In the genomic region with DNA sequence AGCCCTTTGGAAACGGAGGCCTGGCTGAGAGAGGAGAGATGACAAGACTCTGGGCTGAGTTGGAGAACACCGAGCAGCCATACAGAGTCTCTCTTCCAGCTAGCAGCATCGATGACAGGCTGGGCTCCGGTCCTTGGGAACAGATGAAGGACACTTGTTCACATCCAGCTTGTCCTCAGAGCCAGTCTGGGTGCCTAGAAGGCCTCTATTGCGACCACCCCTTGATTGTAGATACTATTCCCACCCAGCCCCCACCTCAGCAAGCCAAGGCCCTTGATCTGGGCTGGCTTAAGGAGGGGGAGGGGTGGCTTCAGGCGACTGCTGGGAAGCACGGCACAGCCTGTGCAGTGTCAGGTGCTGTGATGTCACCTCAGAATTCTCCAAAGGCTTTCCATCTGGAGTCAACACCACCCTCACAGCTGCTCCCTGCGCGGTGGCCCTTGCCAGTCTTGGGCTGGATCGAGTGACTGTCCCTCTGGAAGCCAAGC, we compare ENCODE assay signal across 8 mouse cellular contexts. TPM values are rescaled to one million over a fixed set of nuclear protein-coding genes. Genes with fewer than 3 reads are reported as not detected.
DNase-seq lines count a peak whose midpoint lies in the region; ATAC-seq lines count a peak whose summit lies in the region.
"Had no signal": no experiment of that assay in that cellular context is flagged by ENCODE, and none has a peak within 500 bp of the region (broad histone marks: within the 10 kb centered on the region; RNA-seq: fewer than 3 reads in every experiment).

No protein-coding gene starts in this region.

- no peaks in the 10 kb centered on the region for H3K4me1 ChIP-seq in neural tube, embryonic 14.5 days (ENCODE audit: control insufficient read depth, insufficient read depth, low read length)
- H3K4me1 ChIP-seq in neural tube, embryonic 15.5 days, result no peaks in the 10 kb centered on the region
- peaks cover 19% of the 10 kb centered on the region for H3K4me1 ChIP-seq in hindbrain, embryonic 10.5 days (replicated peaks)

- H3K4me2 ChIP-seq in neural tube, embryonic 14.5 days (ENCODE audit: low read depth, low read length), result no peak overlapping the region
- H3K4me2 ChIP-seq in neural tube, embryonic 15.5 days, result no peak overlapping the region

- H3K27ac ChIP-seq in neural tube, embryonic 14.5 days (ENCODE audit: low read depth, low read length), result no peak overlapping the region
- no peak overlapping the region for H3K27ac ChIP-seq in neural tube, embryonic 15.5 days (replicated peaks)
- peak overlapping the region; percentile 31 for H3K27ac ChIP-seq in hindbrain, embryonic 10.5 days

- H3K27me3 ChIP-seq in neural tube, embryonic 14.5 days (ENCODE audit: control insufficient read depth, insufficient read depth, low read length), result no peaks in the 10 kb centered on the region
- H3K27me3 ChIP-seq in neural tube, embryonic 15.5 days (replicated peaks), result peaks cover 5% of the 10 kb centered on the region; the same call in 1 of the 2 replicates
- H3K27me3 ChIP-seq in hindbrain, embryonic 10.5 days (ENCODE audit: insufficient read depth, poor library complexity, severe bottlenecking), result no peaks in the 10 kb centered on the region

- 58% methylated on average over 10 of the region's 10 CpGs for WGBS in neural tube, embryonic 14.5 days
- WGBS in neural tube, embryonic 15.5 days, result 55% methylated on average over 10 of the region's 10 CpGs
- WGBS in hindbrain, embryonic 10.5 days, result 59% methylated on average over 10 of the region's 10 CpGs

- intact Hi-C loops in gastrocnemius, postnatal 14 days (cut with DNase I; ENCODE audit: low total_unique reads), result no loop called here

- no peaks in the 10 kb centered on the region for H3K36me3 ChIP-seq in neural tube, embryonic 14.5 days (ENCODE audit: control insufficient read depth, insufficient read depth, low read length)
- no peaks in the 10 kb centered on the region for H3K36me3 ChIP-seq in neural tube, embryonic 15.5 days
- no peaks in the 10 kb centered on the region for H3K36me3 ChIP-seq in hindbrain, embryonic 10.5 days

- DNase-seq in gastrocnemius, postnatal 14 days, result peak; percentile 71
- DNase-seq in hindbrain, embryonic 10.5 days (ENCODE audit: low spot score), result no peak
- DNase-seq in thymus, postnatal 25 days, result no peak
- DNase-seq in c-Kit-positive CD71-positive TER-119-positive erythroid progenitor cells, embryonic 14.5 days (ENCODE audit: low spot score), result no peak
- DNase-seq: layer of hippocampus, postnatal 36 days had no signal

- peak; percentile 17; the same call in 1 of the 2 replicates for ATAC-seq in neural tube, embryonic 14.5 days (ENCODE audit: low read depth)
- ATAC-seq in neural tube, embryonic 15.5 days (ENCODE audit: low FRiP score), result no peak
- no peak for ATAC-seq in megakaryocyte-erythroid progenitor cell, adult 5-6 weeks (replicated peaks; ENCODE audit: low FRiP score, low TSS enrichment, poor library complexity, severe bottlenecking)

- no peak overlapping the region for H3K9ac ChIP-seq in neural tube, embryonic 14.5 days (replicated peaks; ENCODE audit: low read depth, low read length)
- no peak overlapping the region for H3K9ac ChIP-seq in neural tube, embryonic 15.5 days (replicated peaks)

- H3K9me3 ChIP-seq in neural tube, embryonic 14.5 days (ENCODE audit: control insufficient read depth, low read length), result no peaks in the 10 kb centered on the region
- no peaks in the 10 kb centered on the region for H3K9me3 ChIP-seq in neural tube, embryonic 15.5 days (replicated peaks)
- no peaks in the 10 kb centered on the region for H3K9me3 ChIP-seq in hindbrain, embryonic 10.5 days

- no peak overlapping the region for H3K4me3 ChIP-seq in neural tube, embryonic 14.5 days (ENCODE audit: low read depth, low read length)
- H3K4me3 ChIP-seq in neural tube, embryonic 15.5 days (replicated peaks), result no peak overlapping the region
- H3K4me3 ChIP-seq in hindbrain, embryonic 10.5 days, result no peak overlapping the region

RNA-seq across cellular contexts. Expression of gene Atoh8, which starts 19.3 kb away (rescaled TPM):
- 1.1 and 2.4 TPM in 2 replicates for polyA plus RNA-seq in neural tube, embryonic 14.5 days (2014; fragmentation: Nextera tagmentation; extraction: Ambion mirVana)
- polyA plus RNA-seq in neural tube, embryonic 15.5 days (2015; fragmentation: Nextera tagmentation; extraction: Ambion mirVana), result 3.1 and 5.1 TPM in 2 replicates
- total RNA-seq in gastrocnemius, postnatal 14 days (2021), result 1 to 10 TPM; 5.3 to 7.1 TPM
- 15.9 and 16.6 TPM in 2 replicates for polyA plus RNA-seq in hindbrain, embryonic 10.5 days (2016; fragmentation: Nextera tagmentation; extraction: Ambion mirVana)
- total RNA-seq in megakaryocyte-erythroid progenitor cell, adult 5-6 weeks (2014; fragmentation: Nextera tagmentation), result not detected in 2 replicates
- total RNA-seq in megakaryocyte-erythroid progenitor cell, adult 5-6 weeks (2017), result 0.91 TPM in 1 of 2 replicates, not detected in the other

RNA-seq across cellular contexts. Expression of gene Sftpb, which starts 49.8 kb away (rescaled TPM):
- not detected in 2 replicates for polyA plus RNA-seq in neural tube, embryonic 14.5 days (2014; fragmentation: Nextera tagmentation; extraction: Ambion mirVana)
- polyA plus RNA-seq in neural tube, embryonic 15.5 days (2015; fragmentation: Nextera tagmentation; extraction: Ambion mirVana), result 0.13 and 0.40 TPM in 2 replicates
- not detected for total RNA-seq in gastrocnemius, postnatal 14 days (2021)
- not detected in 2 replicates for polyA plus RNA-seq in hindbrain, embryonic 10.5 days (2016; fragmentation: Nextera tagmentation; extraction: Ambion mirVana)
- not detected in 2 replicates for total RNA-seq in megakaryocyte-erythroid progenitor cell, adult 5-6 weeks (2014; fragmentation: Nextera tagmentation)
- total RNA-seq in megakaryocyte-erythroid progenitor cell, adult 5-6 weeks (2017), result not detected in 2 replicates
- total RNA-seq: layer of hippocampus, postnatal 36 days had no signal
